ENCODE assay signal across 9 mouse cellular contexts in genomic region chr13:109116342-109117201, GRCm38 (mm10).
DNase-seq lines count a peak whose midpoint lies in the region; ATAC-seq and TF ChIP-seq lines count a peak whose summit lies in the region.
"Had no signal": no experiment of that assay in that cellular context is flagged by ENCODE, and none has a peak within 500 bp of the region (broad histone marks: within the 10 kb centered on the region; RNA-seq: fewer than 3 reads in every experiment).

No protein-coding gene starts in this region.

- peak; percentile 80 for ATAC-seq in frontal cortex, adult (ENCODE audit: low TSS enrichment)
- peak; percentile 73 for ATAC-seq in limb, embryonic 13.5 days (ENCODE audit: low FRiP score, low read depth)
- no peak for ATAC-seq in inflammation-experienced regulatory T-cells, adult 6 months

- H3K9ac ChIP-seq in limb, embryonic 13.5 days: 0 out of 2 replicates have a peak overlapping the region, but pooled peaks have one; percentile 35

- no peak overlapping the region for H3K27ac ChIP-seq in kidney, adult 2 months (ENCODE audit: insufficient read depth, low read depth, low read length)
- H3K27ac ChIP-seq in limb, embryonic 13.5 days: no peak overlapping the region
- H3K27ac ChIP-seq: macrophage had no signal

- H3K36me3 ChIP-seq in kidney, adult 2 months (ENCODE audit: control insufficient read depth, insufficient read depth, low read length): no peaks in the 10 kb centered on the region
- no peaks in the 10 kb centered on the region for H3K36me3 ChIP-seq in limb, embryonic 13.5 days

- WGBS in kidney, adult 2 months: 1% methylated on average over 63 of the region's 63 CpGs
- WGBS in limb, embryonic 13.5 days: under 1% methylated on average over 58 of the region's 63 CpGs

- H3K4me3 ChIP-seq in kidney, adult 2 months (ENCODE audit: insufficient read depth, low read depth, low read length): peak overlapping the region; percentile 25; the same call in 1 of the 2 replicates
- H3K4me3 ChIP-seq in limb, embryonic 13.5 days: peak overlapping the region; percentile 49

- H3K4me2 ChIP-seq in limb, embryonic 13.5 days (replicated peaks): peak overlapping the region; percentile 98

- TF ChIP-seq POLR2A in kidney, adult 2 months (IDR thresholded peaks at IDR 0.05; ENCODE audit: low read depth, low read length): no peak

- peak; percentile 16 for DNase-seq in kidney, adult 11 months
- DNase-seq in kidney, adult 9 months: no peak
- DNase-seq in cerebellum, adult 8-10 months: peak; percentile 80
- DNase-seq in kidney, adult 2 months: no peak
- peak; percentile 81 for DNase-seq in neural tube, embryonic 10.5 days (ENCODE audit: extremely low spot score, low spot score)

- H3K27me3 ChIP-seq in kidney, adult 2 months (replicated peaks; ENCODE audit: control insufficient read depth, insufficient read depth, low read length): no peaks in the 10 kb centered on the region; the same call in 1 of the 2 replicates
- peaks cover 40% of the 10 kb centered on the region for H3K27me3 ChIP-seq in limb, embryonic 13.5 days

- no peak; the same call in 1 of the 2 replicates for TF ChIP-seq CTCF in kidney, adult 2 months (conservative IDR thresholded peaks at IDR 0.05; ENCODE audit: insufficient read depth, insufficient read length, low read depth, low read length)

- no peaks in the 10 kb centered on the region for H3K9me3 ChIP-seq in limb, embryonic 13.5 days

- no peaks in the 10 kb centered on the region for H3K4me1 ChIP-seq in kidney, adult 2 months (ENCODE audit: control insufficient read depth, insufficient read depth, low read length)
- peaks cover 15% of the 10 kb centered on the region for H3K4me1 ChIP-seq in limb, embryonic 13.5 days

Comparison
In these comparisons a context has a peak if more than half of its experiments do, and no peak if none do; other contexts are left out.
1. DNase-seq: peak in kidney, adult 11 months (single experiment), cerebellum, adult 8-10 months (single experiment) and neural tube, embryonic 10.5 days (single experiment); none in kidney, adult 9 months (single experiment) and kidney, adult 2 months (single experiment).